Mouse (Mus musculus) heart, adult 8-10 months (tissue): ENCODE measurements around the gene Ddx47. TPM values are rescaled to one million over a fixed set of nuclear protein-coding genes. Genes with fewer than 3 reads are reported as not detected.
A peak's percentile ranks its signal among the peaks of the same experiment; 100 is the strongest.

ENCODE experiments used
- DNase-seq: peaks from one replicate; pipeline ENCODE4 v3.0.0; 2022; ENCODE audit warnings: low spot score
- total RNA-seq, 4 experiments: library from RNA; stranded (reverse); gene quantifications; 2 replicates each; pipeline ENCODE4 v1.2.4; 2022

Ddx47 gene
- total RNA-seq = 10 to 100 TPM; 36.3 to 39.7 (median 38.0) TPM

DNA sequence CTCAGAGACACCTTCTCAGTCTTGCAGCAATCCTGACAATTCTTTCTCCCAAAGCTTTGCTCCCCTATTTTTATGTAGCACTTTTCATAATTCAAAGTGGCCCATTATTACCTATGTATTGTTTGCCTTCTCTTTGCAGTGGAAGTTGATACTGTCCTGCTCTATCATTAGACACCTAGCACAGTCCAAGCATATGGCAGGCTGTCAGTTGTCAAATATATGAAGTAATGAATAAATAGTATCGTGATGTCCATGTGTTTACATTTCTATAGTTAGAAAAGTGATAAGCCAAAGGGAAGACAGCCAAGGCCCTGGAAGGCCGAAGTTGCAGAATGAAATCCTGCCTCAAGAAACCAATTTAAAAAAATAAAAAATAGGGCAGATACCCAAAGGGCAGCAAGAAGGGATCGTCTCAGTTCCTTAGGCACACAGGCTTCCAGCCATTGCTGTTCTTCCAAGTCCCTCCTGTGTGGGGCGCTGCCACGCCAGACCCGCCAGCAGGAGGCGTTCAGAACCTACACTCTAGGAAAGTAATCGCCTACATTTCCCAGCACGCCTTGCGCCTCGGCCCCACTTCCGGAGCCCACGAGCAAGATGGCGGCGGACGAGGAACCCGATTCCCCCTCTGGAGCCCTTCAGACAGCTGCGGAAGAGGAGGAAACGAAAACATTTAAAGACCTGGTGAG, at the start of gene Ddx47:
TSS of gene Ddx47 (plus strand) at position 565 of the 686 bp plus-strand sequence.
- peak; percentile 96 for DNase-seq

DNA sequence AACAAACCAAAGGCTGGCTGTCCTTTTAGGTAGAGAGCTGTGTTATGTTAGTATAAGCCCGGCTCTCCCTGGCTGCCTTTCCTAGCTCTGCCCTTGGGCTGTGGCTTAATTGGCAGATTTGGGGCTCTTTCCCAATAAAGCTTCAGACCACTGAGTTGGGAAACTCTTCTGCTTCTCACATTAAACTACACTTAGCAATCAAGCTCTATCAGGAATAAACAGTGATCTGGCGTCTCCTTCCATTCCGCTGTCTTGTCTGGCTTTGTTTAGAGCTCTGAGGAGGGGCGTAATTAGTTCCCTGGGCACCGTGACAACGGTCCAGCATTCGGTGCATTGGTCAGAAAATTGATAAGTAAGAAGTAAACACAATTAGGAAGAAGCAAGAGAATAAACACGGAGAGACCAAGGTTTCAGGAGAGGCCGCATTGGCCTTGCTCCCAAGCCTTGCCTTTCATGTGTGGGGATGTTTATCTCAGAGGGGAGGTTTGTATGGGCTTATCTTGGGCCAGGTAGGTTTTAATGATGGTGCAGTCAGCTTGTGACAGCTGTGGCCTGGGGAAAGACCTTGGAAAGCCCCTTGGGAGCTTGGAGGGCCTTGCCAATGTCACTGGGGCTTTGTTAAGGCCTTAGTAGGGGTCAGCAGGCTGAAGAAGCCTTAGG, 49.4 kb upstream of the Ddx47 start:
- no peak for DNase-seq

DNA sequence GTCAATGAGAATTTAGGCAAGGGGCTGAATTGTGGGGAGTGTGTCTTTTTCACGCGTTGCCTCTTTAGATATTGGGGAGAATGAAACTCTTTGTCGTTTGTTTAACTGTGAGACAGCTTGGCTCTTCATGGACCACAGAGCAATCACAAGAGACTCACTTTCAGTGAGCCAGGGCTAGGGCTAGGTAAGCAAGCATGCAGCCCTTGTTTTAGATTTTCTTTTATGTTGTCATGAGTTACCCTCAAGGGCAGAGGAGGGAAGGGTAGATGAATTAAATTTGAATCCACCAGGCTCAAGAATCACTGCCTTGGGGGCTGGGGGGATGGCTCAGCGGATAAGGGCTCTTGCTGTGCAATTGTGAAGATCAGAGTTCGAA, 48.9 kb upstream of the Ddx47 start:
- DNase-seq = no peak

GRCm38 (mm10) chr6:134963910-134964309, 47.5 kb upstream of the Ddx47 start:
- DNase-seq = no peak

DNA sequence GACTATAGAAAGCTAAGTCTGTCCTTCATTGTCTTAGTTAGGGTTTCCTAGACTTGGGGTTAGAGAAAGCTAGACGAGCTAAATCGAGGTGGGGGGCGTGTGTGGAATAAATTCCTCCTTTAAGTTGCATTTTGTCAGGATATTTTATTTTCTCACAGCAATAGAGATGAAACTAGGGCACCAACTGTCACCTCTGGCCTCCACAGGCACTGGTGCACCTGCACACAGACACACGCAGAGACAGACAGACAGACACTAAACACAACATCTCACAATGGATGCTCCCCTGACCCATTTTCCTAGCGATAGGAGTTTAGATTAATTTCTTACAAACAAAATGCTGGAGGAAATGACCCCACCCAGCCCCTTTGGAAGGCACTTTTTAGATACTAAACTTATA, 44.7 kb upstream of the Ddx47 start:
- DNase-seq = no peak

DNA sequence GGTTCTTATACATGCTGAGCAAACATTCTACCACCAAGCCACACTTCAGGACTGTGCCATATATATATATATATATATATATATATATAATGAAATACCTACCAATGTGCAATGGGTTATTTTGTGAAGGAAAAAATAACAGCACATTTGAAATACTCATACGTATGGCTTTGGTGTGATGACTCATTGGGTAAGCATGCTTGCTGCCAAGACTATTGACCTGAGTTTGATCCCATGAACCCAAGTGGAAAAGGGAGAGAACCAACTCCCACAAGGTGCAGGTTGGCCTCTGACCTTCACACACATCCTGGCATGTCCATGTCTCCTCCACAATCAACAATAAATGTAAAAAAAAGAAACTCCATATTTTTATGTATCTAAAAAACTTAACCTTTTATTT, 43.1 kb upstream of the Ddx47 start:
- no peak for DNase-seq

DNA sequence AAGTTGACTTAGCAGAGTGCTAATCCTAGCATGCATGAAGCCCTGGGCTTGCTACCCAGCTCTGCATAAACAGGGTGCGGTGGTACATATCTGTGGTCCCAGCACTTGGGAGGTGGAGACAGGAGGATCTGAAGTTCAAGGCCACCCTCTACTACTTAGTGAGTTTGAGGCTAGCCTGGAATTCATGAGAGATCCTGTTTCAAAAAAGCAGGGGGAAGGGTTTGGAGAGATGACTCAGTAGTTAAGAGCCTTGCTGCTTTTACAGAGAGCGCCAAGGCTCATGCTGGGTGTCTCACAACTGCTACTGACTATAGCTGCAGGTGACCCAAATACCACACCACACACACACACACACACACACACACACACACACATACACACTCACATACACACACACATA, 41.9 kb upstream of the Ddx47 start:
- no peak for DNase-seq

GRCm38 (mm10) chr6:134972096-134972495, 39.3 kb upstream of the Ddx47 start:
- no peak for DNase-seq

DNA sequence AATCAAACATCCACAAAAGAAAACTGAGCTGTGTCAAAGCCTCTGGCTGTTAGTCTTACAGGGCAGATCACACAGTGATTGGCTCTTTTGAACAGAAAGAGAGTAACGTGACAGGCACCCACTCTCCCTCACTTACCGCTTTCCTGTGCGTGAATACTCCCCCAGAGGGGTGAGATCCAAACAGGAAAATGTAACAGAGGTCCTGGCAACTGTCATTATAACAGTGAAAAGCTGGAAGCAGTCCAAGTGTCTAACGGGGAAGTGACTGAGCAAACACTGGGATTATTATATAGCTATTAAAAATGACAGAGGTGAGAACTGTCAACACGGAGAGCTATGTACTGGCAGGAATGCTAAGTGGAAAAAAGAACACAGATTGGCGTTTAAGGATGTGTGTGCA, 34.8 kb upstream of the Ddx47 start:
- DNase-seq = peak; percentile 41

DNA sequence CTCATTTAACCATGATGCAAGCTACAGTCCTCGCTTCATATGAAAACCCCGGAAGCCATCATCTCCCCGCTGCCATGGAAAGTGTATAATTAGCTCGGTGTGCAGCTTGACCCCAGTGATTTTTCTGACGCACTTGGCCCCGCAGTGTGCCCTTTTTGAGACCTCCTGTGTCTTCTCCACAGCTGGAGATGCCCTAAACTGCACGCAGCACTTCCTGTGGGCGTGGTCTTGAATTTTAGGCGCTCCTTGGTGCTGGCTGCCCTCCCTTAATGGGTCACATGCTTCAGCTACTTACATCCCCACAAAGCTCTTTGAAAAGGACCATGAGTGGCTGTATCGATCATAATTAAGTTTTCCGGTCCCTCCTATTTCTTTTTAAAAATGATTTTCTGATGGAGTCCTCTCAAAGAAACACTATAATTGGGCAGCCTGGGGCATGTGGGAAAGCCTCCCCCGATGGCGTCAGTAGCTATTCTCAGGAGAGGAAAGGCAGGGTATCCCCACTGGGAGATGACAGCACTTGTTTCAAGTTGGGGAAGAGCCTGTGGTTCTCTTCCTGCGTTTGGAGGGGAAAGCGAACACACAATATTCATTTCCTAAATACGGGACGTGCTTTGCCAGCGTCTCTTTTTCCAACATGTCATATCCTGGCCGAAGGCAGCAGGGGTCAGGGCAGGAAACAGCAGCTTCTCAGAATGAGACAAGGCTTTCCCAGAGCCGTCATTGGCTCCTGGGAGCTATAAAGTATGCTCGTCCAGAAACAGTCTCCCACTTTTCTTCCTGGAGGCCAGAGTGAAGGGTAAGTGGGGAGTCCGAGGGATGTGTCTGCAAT, 30.0 kb upstream of the Ddx47 start, which contains the start of gene Apold1:
TSS of gene Apold1 (plus strand) at position 488 of the 832 bp plus-strand sequence.
- peak; percentile 87 for DNase-seq

DNA sequence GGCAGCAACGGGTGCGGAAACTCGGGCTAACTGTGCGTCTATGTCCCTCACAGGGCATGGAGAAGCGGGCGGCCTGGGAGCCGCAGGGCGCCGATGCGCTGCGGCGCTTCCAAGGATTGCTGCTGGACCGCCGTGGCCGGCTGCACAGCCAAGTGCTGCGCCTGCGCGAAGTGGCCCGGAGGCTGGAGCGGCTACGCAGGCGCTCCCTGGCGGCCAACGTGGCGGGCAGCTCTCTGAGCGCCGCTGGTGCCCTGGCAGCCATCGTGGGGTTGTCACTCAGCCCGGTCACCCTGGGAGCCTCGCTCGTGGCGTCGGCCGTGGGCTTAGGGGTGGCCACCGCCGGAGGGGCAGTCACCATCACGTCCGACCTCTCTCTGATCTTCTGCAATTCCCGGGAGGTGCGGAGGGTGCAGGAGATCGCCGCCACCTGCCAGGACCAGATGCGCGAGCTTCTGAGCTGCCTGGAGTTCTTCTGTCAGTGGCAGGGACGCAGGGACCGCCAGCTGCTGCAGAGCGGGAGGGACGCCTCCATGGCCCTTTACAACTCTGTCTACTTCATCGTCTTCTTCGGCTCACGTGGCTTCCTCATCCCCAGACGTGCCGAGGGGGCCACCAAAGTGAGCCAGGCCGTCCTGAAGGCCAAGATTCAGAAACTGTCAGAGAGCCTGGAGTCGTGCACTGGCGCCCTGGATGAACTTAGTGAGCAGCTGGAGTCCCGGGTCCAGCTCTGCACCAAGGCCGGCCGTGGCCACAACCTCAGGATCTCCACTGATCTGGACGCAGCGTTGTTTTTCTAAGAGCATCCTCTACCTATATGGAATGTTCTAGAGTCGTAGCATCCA, 27.7 kb upstream of the Ddx47 start:
- peak; percentile 87 for DNase-seq

DNA sequence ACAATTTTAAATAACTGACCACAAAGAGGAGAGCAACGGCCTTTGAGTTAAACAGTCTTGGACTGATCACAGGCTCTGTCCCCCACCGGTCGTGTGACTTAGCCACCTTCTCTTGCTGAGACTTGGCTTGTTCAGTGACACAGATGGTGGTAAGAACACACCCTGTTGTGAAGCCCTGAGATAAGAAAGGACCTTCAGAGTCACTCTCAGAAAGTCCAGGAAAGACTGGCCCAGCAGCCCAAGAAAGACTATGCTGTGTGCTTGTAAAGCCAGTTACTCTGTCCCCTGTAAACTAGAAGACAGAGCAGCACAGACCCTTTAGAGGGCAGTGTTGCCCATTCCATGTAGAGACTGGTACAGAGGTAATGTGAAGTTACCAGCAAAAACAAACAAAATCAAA, 26.7 kb upstream of the Ddx47 start:
- no peak for DNase-seq

DNA sequence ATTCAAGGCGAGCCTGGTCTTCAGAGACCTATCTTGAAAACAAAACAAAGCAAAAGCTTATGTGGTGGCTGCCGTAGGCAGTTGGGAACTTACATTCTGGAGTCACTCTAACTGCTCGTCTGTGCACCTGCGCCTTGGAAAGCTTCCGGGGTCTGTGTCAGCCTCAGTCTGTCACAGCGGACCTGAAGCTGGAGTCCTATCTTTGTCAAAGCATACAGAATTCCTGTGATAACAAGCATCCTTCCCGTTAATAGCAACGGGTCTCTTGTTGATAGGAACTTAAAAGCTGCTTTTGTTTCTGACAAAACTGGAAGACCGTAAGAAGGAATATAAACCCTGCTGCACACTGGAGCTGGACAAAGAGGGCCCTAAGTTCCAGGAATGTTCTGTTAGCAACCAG, 23.0 kb upstream of the Ddx47 start:
- DNase-seq = no peak

DNA sequence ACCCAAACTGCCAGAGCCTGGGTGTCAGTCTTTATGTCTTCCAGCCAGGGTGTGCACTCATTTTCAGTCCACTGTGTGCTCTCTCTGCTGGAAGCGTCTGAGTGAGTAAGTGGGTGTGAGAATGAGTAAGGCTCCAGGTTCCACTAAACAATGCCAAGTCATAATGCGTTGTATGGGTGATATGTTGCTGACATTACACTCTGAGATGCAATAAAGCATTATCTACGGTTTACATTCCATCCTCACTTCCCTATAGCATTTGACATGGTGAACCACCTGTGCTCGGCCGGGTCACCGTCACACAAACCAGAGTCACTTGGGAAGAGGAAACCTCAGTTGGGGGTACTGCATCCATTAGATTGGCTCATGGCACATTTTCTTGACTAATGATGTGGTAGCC, 20.7 kb upstream of the Ddx47 start:
- no peak for DNase-seq

DNA sequence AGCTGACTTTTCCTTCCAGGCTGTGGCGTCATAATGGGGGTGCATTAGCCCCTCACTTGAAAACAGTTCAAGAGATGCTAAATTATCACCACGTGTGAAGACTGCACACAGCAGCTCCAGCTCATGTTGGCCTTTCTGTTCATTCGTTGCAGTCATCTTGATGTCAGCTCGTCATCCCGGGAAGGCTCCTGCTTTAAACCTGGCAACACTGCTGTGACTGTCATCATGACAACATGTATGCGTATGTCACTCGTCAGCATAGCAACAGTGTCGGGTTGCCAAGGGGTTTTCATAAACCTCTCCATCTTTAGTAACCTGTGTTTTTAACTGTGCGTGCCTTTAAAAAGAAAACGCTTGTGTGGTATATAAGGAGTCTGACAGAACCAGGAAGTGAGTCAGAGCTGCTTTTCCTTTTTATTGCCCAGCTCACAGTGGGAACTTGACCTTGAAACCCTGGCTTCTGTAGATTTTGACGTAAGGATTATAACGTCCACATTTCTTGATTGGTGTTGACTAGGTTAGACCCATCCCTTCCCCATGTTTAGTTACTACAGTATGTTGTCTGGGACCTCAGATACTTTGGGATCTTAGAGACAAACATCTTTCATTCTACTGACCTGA, 17.3 kb upstream of the Ddx47 start:
- no peak for DNase-seq

- no peak for DNase-seq
These were observed 16.4 kb upstream of the Ddx47 start for GRCm38 (mm10) chr6:134994985-134995384.

GRCm38 (mm10) chr6:134996918-134997317, 14.5 kb upstream of the Ddx47 start:
- DNase-seq = no peak

- no peak for DNase-seq
These were observed 13.3 kb upstream of the Ddx47 start for GRCm38 (mm10) chr6:134998076-134998475.

DNA sequence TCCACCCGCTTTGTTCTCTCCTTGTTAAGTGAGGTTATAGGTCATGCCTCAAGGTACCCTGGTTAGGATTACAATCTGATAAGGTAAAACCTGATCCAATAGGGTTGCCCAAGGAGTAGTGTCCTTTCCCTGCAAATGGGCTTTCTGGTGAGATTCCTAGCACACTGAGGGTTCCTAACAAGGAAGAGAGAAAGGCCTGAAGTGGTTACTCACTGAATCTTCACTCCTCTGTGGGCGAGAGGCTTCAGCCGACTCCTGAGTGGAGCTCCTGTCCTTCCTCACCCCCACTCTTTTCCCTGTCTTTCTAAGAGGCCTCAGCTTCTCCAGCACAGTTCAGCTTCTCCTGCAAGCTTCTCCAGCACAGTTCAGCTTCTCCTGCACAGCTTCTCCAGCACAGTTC, 12.6 kb upstream of the Ddx47 start:
- no peak for DNase-seq

DNA sequence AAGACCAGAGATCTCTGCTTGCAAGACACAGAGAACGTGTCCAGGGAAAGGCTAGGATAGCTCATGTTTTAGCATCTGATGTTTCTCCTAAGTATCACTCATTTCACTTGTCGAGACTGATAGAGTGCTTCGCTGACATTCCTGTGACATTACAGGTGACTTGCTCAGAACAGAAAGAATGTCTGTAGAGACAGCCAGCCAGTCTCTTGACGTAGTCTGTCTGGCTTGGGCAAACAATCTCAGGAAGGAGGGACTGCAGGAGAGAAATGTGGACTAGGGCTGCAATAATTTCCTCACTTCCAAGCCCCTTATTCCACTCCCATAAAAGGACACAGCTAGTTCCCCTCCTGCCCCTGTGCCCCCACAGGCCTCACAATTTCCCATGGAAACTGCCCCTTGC, 11.1 kb upstream of the Ddx47 start:
- no peak for DNase-seq

DNA sequence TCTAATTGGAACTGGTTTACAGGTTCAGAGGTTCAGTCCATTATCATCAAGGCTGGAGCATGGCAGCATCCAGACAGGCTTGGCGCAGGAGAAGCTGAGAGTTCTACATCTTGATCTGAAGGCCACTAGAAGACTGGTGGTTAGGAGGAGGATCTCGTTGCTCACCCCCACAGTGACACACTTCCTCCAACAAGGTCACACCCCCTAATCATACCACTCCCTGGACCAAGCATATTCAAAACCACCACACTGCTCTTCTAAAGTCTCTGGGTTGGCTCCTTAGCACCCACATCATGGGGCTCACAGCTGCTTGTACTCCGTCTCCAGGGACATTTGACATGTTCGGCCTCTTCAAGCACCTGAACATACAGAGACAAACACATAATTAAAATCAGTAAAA, 9.4 kb upstream of the Ddx47 start:
- no peak for DNase-seq
